Mouse (Mus musculus): ENCODE results near the gene Crip1.

The Crip1 gene

GRCm38 (mm10) chr12:113145591-113145990 lies 525 bp upstream of the Crip1 start:
- no peak for DNase-seq (ENCODE audit: low read depth, low spot score)

GRCm38 (mm10) chr12:113147481-113147880 lies 1.4 kb downstream of the Crip1 start:
- no peak for DNase-seq (ENCODE audit: low read depth, low spot score)

GRCm38 (mm10) chr12:113148381-113149035 lies 2.4 kb downstream of the Crip1 start:
- no peak for DNase-seq (ENCODE audit: low read depth, low spot score)

GRCm38 (mm10) chr12:113149341-113149740 lies 3.2 kb downstream of the Crip1 start:
- DNase-seq (ENCODE audit: low read depth, low spot score) = no peak

GRCm38 (mm10) chr12:113149896-113150295 lies 3.8 kb downstream of the Crip1 start:
- DNase-seq (ENCODE audit: low read depth, low spot score) = no peak

- DNase-seq (ENCODE audit: low read depth, low spot score) = no peak
Measured at GRCm38 (mm10) chr12:113150591-113150990, 4.5 kb downstream of the Crip1 start.

GRCm38 (mm10) chr12:113151046-113151445 lies 4.9 kb downstream of the Crip1 start:
- DNase-seq (ENCODE audit: low read depth, low spot score) = no peak

GRCm38 (mm10) chr12:113151661-113152271 lies 5.7 kb downstream of the Crip1 start:
- no peak for DNase-seq (ENCODE audit: low read depth, low spot score)

GRCm38 (mm10) chr12:113152272-113152661 lies 6.2 kb downstream of the Crip1 start:
- DNase-seq (ENCODE audit: low read depth, low spot score) = no peak

- DNase-seq (ENCODE audit: low read depth, low spot score) = no peak
Measured at GRCm38 (mm10) chr12:113152991-113153525, 6.9 kb downstream of the Crip1 start.

GRCm38 (mm10) chr12:113153971-113154370 lies 7.9 kb downstream of the Crip1 start:
- DNase-seq (ENCODE audit: low read depth, low spot score) = no peak

GRCm38 (mm10) chr12:113154747-113155075 lies 8.6 kb downstream of the Crip1 start:
- DNase-seq (ENCODE audit: low read depth, low spot score) = no peak

GRCm38 (mm10) chr12:113155076-113155771 lies 9.1 kb downstream of the Crip1 start:
- no peak for DNase-seq (ENCODE audit: low read depth, low spot score)

GRCm38 (mm10) chr12:113155887-113156539 lies 9.9 kb downstream of the Crip1 start, which contains the start of gene Tedc1:
TSS of gene Tedc1 (plus strand) at chr12:113156421.
- DNase-seq (ENCODE audit: low read depth, low spot score) = peak; percentile 100

GRCm38 (mm10) chr12:113156540-113156929 lies 10.4 kb downstream of the Crip1 start:
- no peak for DNase-seq (ENCODE audit: low read depth, low spot score)

- DNase-seq (ENCODE audit: low read depth, low spot score) = peak; percentile 39
Measured at GRCm38 (mm10) chr12:113157002-113157401, 10.9 kb downstream of the Crip1 start.

- no peak for DNase-seq (ENCODE audit: low read depth, low spot score)
Measured at GRCm38 (mm10) chr12:113157521-113157920, 11.4 kb downstream of the Crip1 start.

GRCm38 (mm10) chr12:113157971-113158370 lies 11.9 kb downstream of the Crip1 start:
- DNase-seq (ENCODE audit: low read depth, low spot score) = no peak

- no peak for DNase-seq (ENCODE audit: low read depth, low spot score)
Measured at GRCm38 (mm10) chr12:113163561-113164006, 17.5 kb downstream of the Crip1 start.

- no peak for DNase-seq (ENCODE audit: low read depth, low spot score)
Measured at GRCm38 (mm10) chr12:113168031-113168536, 22.0 kb downstream of the Crip1 start.

- no peak for DNase-seq (ENCODE audit: low read depth, low spot score)
Measured at GRCm38 (mm10) chr12:113176960-113177725, 31.0 kb downstream of the Crip1 start.

All from skeletal muscle tissue, adult 2 months (tissue).